Mouse (Mus musculus): ENCODE results near the gene Litaf. TPM values are rescaled to one million over a fixed set of nuclear protein-coding genes. Genes with fewer than 3 reads are reported as not detected.
A peak's percentile ranks its signal among the peaks of the same experiment; 100 is the strongest.

The Litaf gene
- 112 and 116 TPM in 2 replicates for polyA plus RNA-seq (2014; fragmentation: Nextera tagmentation; extraction: Ambion mirVana)

DNA sequence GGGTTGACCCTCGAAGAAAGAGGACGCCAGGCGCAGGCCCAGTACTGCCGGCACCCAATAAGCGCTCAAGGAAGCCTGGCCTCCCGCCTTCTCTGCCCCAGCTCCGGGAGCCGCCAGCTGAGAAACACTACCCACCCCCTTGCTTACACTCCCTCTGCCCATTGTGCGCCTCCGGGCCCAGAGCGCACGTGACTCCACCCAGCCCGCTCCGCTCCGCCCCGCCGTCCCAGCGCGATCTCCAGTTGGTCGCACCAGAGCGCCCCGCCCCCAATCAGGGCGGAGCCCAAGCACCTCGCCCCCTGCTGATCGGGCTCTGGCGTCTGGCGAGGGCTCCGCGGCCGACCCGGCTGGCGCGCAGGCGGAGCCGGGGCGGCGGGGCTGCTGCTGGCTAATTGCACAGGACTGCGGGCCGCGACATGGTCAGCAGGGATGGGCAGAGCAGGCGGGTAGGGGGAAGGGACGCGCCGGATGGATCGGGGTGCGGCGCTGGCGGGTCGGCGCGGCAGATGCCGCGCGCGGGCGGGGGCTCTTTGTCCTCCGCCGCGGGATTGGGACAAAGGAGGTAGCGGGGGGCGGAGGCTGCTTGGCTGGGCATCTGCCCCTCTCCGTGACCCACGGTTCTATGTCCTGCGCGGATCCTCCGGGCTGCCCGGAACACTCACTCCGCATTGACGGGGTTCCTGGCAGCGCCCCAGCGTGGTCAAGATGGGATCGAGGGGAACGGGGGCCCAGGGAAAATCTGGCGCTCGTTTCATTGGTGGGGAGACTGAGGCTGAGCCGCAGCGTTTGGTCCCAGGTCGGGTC, at the start of gene Litaf:
Gene Litaf (minus strand): TSS at position 129 of the 804 bp plus-strand sequence.
- DNase-seq (peak; percentile 100), ATAC-seq (ENCODE audit: insufficient read depth) (peak; percentile 95)
- H3K4me2 ChIP-seq, result peak within 1 kb of the TSS; percentile 68
- H3K4me3 ChIP-seq (ENCODE audit: low read depth, low read length), result peak within 1 kb of the TSS; percentile 86
- no peaks in the 10 kb centered on the region for H3K27me3 ChIP-seq (ENCODE audit: insufficient read depth, low read length)
- H3K36me3 ChIP-seq (ENCODE audit: insufficient read depth), result 0 out of 2 replicates have a peak, but pooled peaks cover 4% of the 10 kb centered on the region
- H3K9me3 ChIP-seq (ENCODE audit: low read depth, low read length), result no peaks in the 10 kb centered on the region
- TF ChIP-seq CTCF (IDR thresholded peaks at IDR 0.05; ENCODE audit: low read depth), result peak; percentile 3; the same call in 1 of the 2 replicates
- H3K4me1 ChIP-seq (ENCODE audit: insufficient read depth), result peaks cover 35% of the 10 kb centered on the region
- peak within 1 kb of the TSS; percentile 96 for H3K27ac ChIP-seq (ENCODE audit: low read depth)
- WGBS, result under 1% methylated on average over 78 of the region's 78 CpGs
- H3K9ac ChIP-seq, result peak within 1 kb of the TSS; percentile 92

DNA sequence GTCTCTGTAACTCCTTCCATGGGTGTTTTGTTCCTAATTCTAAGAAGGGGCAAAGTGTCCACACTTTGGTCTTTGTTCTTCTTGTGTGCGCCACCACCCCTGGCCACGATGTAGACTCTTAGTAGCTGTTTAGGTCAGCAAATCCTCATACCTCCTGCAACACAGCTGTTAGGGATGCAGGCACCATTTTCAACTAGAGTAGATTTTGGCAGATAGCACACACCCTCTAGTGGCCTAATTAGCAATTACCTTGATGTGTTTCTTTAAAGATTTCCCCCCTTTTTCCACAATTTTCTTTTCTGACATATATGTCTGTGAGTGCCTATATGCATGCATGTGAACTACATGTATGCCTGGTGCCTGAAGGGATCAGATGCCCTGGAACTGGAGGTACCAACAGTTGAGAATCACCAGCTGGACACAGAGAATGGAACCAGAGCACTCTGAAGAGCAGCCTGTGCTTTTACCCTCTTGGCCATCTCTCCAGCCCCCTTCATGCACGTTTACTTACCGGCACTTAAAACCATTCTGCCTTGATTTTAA, 43.3 kb upstream of the Litaf start:
- no peak for ATAC-seq (ENCODE audit: insufficient read depth)
- no peaks in the 10 kb centered on the region for H3K4me1 ChIP-seq (ENCODE audit: insufficient read depth)
- H3K9ac ChIP-seq, result no peak overlapping the region
- no peaks in the 10 kb centered on the region for H3K27me3 ChIP-seq (ENCODE audit: insufficient read depth, low read length)
- no peaks in the 10 kb centered on the region for H3K9me3 ChIP-seq (ENCODE audit: low read depth, low read length)
- WGBS, result 64% methylated on average over 4 of the region's 4 CpGs
- no peak overlapping the region for H3K4me3 ChIP-seq (ENCODE audit: low read depth, low read length)
- no peak overlapping the region for H3K27ac ChIP-seq (ENCODE audit: low read depth)
- peaks cover 28% of the 10 kb centered on the region for H3K36me3 ChIP-seq (ENCODE audit: insufficient read depth)
- TF ChIP-seq CTCF (IDR thresholded peaks at IDR 0.05; ENCODE audit: low read depth), result peak; percentile 72
- DNase-seq, result peak; percentile 72
- no peak overlapping the region for H3K4me2 ChIP-seq

DNA sequence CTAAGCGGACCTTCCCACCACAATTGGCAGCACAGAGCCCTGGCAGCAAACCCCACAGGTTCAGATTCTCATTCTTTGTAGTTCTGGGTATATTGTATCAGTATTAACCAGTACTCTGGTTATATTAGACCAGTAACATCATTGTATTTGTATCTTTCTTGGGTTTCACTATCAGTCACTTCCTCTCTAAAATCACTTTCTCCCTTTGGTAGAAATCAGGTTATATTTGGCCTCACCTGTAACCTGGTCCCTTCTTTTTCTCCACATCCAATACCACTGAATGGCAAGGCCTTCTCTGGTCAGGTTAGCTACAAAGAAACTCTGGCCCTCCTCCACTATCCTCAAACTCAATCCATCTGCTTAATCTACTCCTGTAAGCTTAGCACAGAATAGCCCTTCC, 38.9 kb upstream of the Litaf start:
- H3K4me2 ChIP-seq, result no peak overlapping the region

DNA sequence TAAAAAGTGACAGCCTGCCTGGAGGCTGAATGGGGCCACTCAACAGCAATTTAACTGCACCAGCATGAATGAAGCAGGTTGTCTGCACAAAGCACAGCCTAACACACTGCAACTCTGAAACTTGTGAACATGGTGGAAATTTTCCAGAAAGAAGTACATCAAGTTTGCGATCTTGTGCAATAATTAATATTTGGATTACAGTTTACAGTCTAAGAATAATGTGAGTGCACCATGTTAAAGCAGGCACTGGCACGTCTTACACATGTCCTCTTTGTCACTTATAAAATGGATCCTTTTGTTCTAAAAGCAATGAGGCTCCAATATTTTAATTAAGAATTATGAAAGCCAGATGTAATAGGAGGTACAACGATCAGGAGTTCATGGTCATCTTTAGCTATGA, 31.3 kb upstream of the Litaf start:
- no peaks in the 10 kb centered on the region for H3K9me3 ChIP-seq (ENCODE audit: low read depth, low read length)
- TF ChIP-seq CTCF (IDR thresholded peaks at IDR 0.05; ENCODE audit: low read depth), result no peak
- no peak overlapping the region for H3K27ac ChIP-seq (ENCODE audit: low read depth)
- peaks cover 14% of the 10 kb centered on the region; the same call in 1 of the 2 replicates for H3K36me3 ChIP-seq (ENCODE audit: insufficient read depth)
- no peak overlapping the region for H3K9ac ChIP-seq
- no peaks in the 10 kb centered on the region for H3K27me3 ChIP-seq (ENCODE audit: insufficient read depth, low read length)
- WGBS, result 88% methylated on average over 3 of the region's 3 CpGs
- ATAC-seq (ENCODE audit: insufficient read depth) (no peak), DNase-seq (no peak)
- no peaks in the 10 kb centered on the region for H3K4me1 ChIP-seq (ENCODE audit: insufficient read depth)
- H3K4me3 ChIP-seq (ENCODE audit: low read depth, low read length), result no peak overlapping the region
- no peak overlapping the region for H3K4me2 ChIP-seq

More for the DNA sequence above, 38.9 kb upstream of the Litaf start:
- H3K27ac ChIP-seq (ENCODE audit: low read depth), result no peak overlapping the region
- no peaks in the 10 kb centered on the region for H3K9me3 ChIP-seq (ENCODE audit: low read depth, low read length)
- H3K36me3 ChIP-seq (ENCODE audit: insufficient read depth), result peaks cover 14% of the 10 kb centered on the region; the same call in 1 of the 2 replicates
- TF ChIP-seq CTCF (IDR thresholded peaks at IDR 0.05; ENCODE audit: low read depth), result no peak
- no peak overlapping the region for H3K4me3 ChIP-seq (ENCODE audit: low read depth, low read length)
- WGBS, result 86% methylated on average over 1 of the region's 1 CpGs
- H3K27me3 ChIP-seq (ENCODE audit: insufficient read depth, low read length), result no peaks in the 10 kb centered on the region
- no peak overlapping the region for H3K9ac ChIP-seq
- ATAC-seq (ENCODE audit: insufficient read depth) (no peak), DNase-seq (no peak)
- H3K4me1 ChIP-seq (ENCODE audit: insufficient read depth), result no peaks in the 10 kb centered on the region

DNA sequence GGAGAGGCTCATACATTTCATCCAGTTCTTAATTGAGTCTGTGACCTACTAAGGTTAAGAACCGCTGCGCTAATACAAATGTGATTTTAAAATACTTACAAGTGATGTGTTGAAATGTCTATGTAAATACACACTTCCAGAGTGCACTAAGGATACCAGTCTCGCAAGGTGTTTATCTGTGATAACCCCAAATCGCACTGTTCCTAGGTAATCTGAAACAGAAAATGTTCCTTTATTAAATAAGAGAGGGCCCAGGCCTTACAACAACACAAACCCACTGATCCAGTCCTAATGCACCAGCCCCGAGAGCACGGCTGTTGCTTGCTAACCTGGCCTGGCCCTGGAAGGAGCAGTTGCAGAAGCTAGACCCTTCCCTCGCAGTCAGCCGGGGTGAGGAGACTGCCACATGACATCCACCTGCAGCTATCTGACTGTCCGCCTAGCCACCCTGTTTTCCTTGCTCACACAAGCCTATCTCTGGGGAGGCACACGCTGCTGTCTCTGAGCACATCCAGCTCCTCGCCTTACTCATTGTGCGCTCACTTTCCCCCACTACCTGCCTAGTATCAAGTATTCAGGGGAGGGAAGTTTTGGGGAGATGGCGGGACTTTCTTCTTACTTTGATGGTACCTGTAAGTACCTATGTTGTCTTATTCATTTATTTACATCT, 27.9 kb upstream of the Litaf start:
- Histone ChIP-seq H3K9me3 (ENCODE audit: low read depth, low read length) (no peaks in the 10 kb centered on the region), H3K27me3 (ENCODE audit: insufficient read depth, low read length) (no peaks in the 10 kb centered on the region), H3K4me1 (ENCODE audit: insufficient read depth) (no peaks in the 10 kb centered on the region), H3K9ac (no peak overlapping the region), H3K27ac (ENCODE audit: low read depth) (no peak overlapping the region), H3K4me3 (ENCODE audit: low read depth, low read length) (no peak overlapping the region), H3K36me3 (ENCODE audit: insufficient read depth) (peaks cover 47% of the 10 kb centered on the region), H3K4me2 (no peak overlapping the region)
- DNase-seq, result no peak
- no peak for ATAC-seq (ENCODE audit: insufficient read depth)
- TF ChIP-seq CTCF (IDR thresholded peaks at IDR 0.05; ENCODE audit: low read depth), result no peak
- WGBS, result 75% methylated on average over 13 of the region's 13 CpGs

DNA sequence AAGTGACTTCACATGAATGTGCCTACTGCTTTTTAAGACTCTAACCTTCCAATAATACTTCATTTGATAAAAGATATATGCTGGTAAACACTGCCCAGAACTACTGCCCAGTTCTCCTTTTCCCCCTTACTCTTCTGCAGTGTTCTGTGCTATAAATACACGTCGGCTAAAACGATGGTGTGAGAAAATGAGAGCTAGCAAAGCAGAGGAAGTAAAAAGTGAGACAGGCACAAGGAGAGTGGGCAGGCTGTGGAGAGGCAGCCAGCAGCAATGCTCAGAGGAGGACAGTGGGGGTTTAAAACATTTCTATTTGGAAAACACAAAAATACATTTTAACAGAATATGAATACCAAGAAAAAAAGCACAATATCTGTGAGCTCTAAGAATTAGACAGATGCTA, 26.6 kb upstream of the Litaf start:
- H3K36me3 ChIP-seq (ENCODE audit: insufficient read depth), result peaks cover 60% of the 10 kb centered on the region

DNA sequence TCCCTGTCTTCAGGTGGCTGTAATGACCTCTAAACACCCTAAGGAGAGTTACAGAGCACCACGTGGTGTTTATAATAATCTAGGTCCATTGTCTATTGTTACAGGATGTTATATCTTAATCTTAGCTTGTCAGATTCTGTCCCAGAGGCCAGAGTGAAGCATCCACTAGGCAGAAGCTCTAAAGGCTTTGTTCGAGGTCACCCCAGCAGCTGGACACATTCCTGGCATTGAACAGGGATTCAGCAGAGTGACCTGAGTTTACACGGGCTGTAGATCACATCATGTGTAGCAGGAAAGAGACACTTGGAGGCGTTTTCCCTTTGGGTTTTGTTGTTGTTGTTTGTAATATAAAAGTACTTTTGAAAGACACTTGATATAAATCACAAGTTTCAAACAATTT, 26.1 kb upstream of the Litaf start:
- DNase-seq (no peak), ATAC-seq (ENCODE audit: insufficient read depth) (no peak)
- no peak overlapping the region for H3K4me2 ChIP-seq
- no peak overlapping the region for H3K27ac ChIP-seq (ENCODE audit: low read depth)
- no peak overlapping the region for H3K4me3 ChIP-seq (ENCODE audit: low read depth, low read length)
- WGBS, result 65% methylated on average over 4 of the region's 4 CpGs
- no peaks in the 10 kb centered on the region for H3K27me3 ChIP-seq (ENCODE audit: insufficient read depth, low read length)
- H3K9ac ChIP-seq, result no peak overlapping the region
- H3K36me3 ChIP-seq (ENCODE audit: insufficient read depth), result peaks cover 65% of the 10 kb centered on the region
- no peaks in the 10 kb centered on the region for H3K9me3 ChIP-seq (ENCODE audit: low read depth, low read length)
- no peak for TF ChIP-seq CTCF (IDR thresholded peaks at IDR 0.05; ENCODE audit: low read depth)
- H3K4me1 ChIP-seq (ENCODE audit: insufficient read depth), result no peaks in the 10 kb centered on the region

More for the DNA sequence above, 26.6 kb upstream of the Litaf start:
- Histone ChIP-seq H3K27me3 (ENCODE audit: insufficient read depth, low read length) (no peaks in the 10 kb centered on the region), H3K4me1 (ENCODE audit: insufficient read depth) (no peaks in the 10 kb centered on the region), H3K4me3 (ENCODE audit: low read depth, low read length) (no peak overlapping the region), H3K9ac (no peak overlapping the region), H3K27ac (ENCODE audit: low read depth) (no peak overlapping the region), H3K9me3 (ENCODE audit: low read depth, low read length) (no peaks in the 10 kb centered on the region), H3K4me2 (no peak overlapping the region)
- TF ChIP-seq CTCF (IDR thresholded peaks at IDR 0.05; ENCODE audit: low read depth), result no peak
- ATAC-seq (ENCODE audit: insufficient read depth), result no peak
- 54% methylated on average over 3 of the region's 3 CpGs for WGBS
- no peak for DNase-seq

Data from lung, embryonic 14.5 days (tissue).